Mouse (Mus musculus) lung, postnatal 0 days (tissue): ENCODE measurements at regions not wholly inside any gene's neighbourhood (a gene's known extent, or its start where the extent isn't known, plus 50 kb on each side); places are given as distances from the start of the nearest gene placed in this dataset.

Source experiments
- CTCF ChIP-seq: IDR thresholded peaks from 2 replicates; pipeline ENCODE4 v1.5.1; 2016; ENCODE audit warnings: antibody characterized with exemption, mild to moderate bottlenecking
- EP300 ChIP-seq: IDR thresholded peaks from 2 replicates; pipeline ENCODE4 v1.6.1; 2016; ENCODE audit warnings: antibody characterized with exemption, mild to moderate bottlenecking, control low read depth

DNA sequence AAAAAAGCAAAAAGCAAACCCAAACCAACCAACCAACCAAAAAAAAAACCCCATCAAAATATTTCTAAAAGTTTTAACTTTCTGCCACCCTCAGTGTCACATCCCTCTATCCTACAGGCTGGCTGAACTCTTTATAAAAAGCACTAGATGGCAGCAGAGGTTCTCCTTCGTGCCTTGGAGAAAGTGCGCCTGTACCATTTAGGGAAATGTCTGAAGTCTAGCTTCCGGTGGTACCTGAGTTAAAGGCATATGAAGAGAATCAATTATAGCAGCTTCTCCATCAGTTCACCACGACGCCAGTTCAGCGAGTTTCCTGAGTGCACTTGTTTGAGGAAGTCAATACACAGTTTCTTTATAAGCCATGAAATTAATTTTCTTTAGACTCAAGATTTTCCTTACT lies 130.0 kb upstream of the Zc3h12c start:
- TF ChIP-seq CTCF (peak; percentile 71), EP300 (no peak)
